Mouse (Mus musculus) cerebellum, postnatal 14 days (tissue): ENCODE measurements around the gene Ces5a.
"Not testable (repeated sequence)": the region's sequence is repeated elsewhere in the genome, so short reads cannot be mapped to it uniquely, and the experiment has no call there.

ENCODE experiments used
- DNase-seq, 2 experiments: peaks; one replicate each; pipeline ENCODE4 v3.0.0; 2021; ENCODE audit warnings: mixed read lengths in 2 of 2

Ces5a gene

GRCm38 (mm10) chr8:93535730-93536129 lies at the start of gene Ces5a:
Gene Ces5a, minus strand, starts transcription at chr8:93535830.
- no peak for DNase-seq

GRCm38 (mm10) chr8:93572841-93573240 lies 37.2 kb upstream of the Ces5a start:
- no peak for DNase-seq

- peak; percentile 43 to 54 for DNase-seq
These were observed 36.5 kb upstream of the Ces5a start for GRCm38 (mm10) chr8:93572095-93572501.

- peak; percentile 39 to 68 for DNase-seq
These were observed 35.8 kb upstream of the Ces5a start for GRCm38 (mm10) chr8:93571369-93571985.

- peak; percentile 46 to 63 for DNase-seq
These were observed 34.5 kb upstream of the Ces5a start for GRCm38 (mm10) chr8:93570186-93570530.

- peak; percentile 89 to 96 for DNase-seq
These were observed 33.9 kb upstream of the Ces5a start for GRCm38 (mm10) chr8:93569311-93570185.

- peak; percentile 28 to 31 for DNase-seq
These were observed 33.0 kb upstream of the Ces5a start for GRCm38 (mm10) chr8:93568666-93569065.

GRCm38 (mm10) chr8:93567086-93567485 lies 31.5 kb upstream of the Ces5a start:
- DNase-seq, result peak; percentile 62 to 64

- DNase-seq, result peak in 1 of 2 experiments; percentile 9
These were observed 29.0 kb upstream of the Ces5a start for GRCm38 (mm10) chr8:93564634-93565033.

GRCm38 (mm10) chr8:93563551-93563950 lies 27.9 kb upstream of the Ces5a start:
- peak; percentile 38 to 51 for DNase-seq

GRCm38 (mm10) chr8:93562557-93563210 lies 27.1 kb upstream of the Ces5a start:
- no peak for DNase-seq

- no peak for DNase-seq
These were observed 25.6 kb upstream of the Ces5a start for GRCm38 (mm10) chr8:93561271-93561670.

GRCm38 (mm10) chr8:93559696-93560095 lies 24.1 kb upstream of the Ces5a start:
- DNase-seq, result no peak

- DNase-seq, result no peak
These were observed 33.0 kb downstream of the Ces5a start for GRCm38 (mm10) chr8:93502634-93503033.

GRCm38 (mm10) chr8:93499437-93499836 lies 36.2 kb downstream of the Ces5a start:
- DNase-seq, result peak; percentile 9 to 11

GRCm38 (mm10) chr8:93495330-93495729 lies 40.3 kb downstream of the Ces5a start:
- DNase-seq, result peak; percentile 78 to 82

- no peak for DNase-seq
These were observed 46.9 kb downstream of the Ces5a start for GRCm38 (mm10) chr8:93488743-93489142.

- no peak for DNase-seq
These were observed 57.4 kb downstream of the Ces5a start for GRCm38 (mm10) chr8:93478211-93478610.

GRCm38 (mm10) chr8:93469733-93470132 lies 65.9 kb downstream of the Ces5a start:
- not testable (repeated sequence) for DNase-seq

- no peak for DNase-seq
These were observed 81.3 kb downstream of the Ces5a start for GRCm38 (mm10) chr8:93454258-93454877.
